Mouse (Mus musculus): ENCODE data around the gene Unc50. TPM values are rescaled to one million over a fixed set of nuclear protein-coding genes. Genes with fewer than 3 reads are reported as not detected.

Unc50 gene
- 33.1 TPM for polyA plus RNA-seq (2012; fragmentation: generic; extraction: Trizol)

DNA sequence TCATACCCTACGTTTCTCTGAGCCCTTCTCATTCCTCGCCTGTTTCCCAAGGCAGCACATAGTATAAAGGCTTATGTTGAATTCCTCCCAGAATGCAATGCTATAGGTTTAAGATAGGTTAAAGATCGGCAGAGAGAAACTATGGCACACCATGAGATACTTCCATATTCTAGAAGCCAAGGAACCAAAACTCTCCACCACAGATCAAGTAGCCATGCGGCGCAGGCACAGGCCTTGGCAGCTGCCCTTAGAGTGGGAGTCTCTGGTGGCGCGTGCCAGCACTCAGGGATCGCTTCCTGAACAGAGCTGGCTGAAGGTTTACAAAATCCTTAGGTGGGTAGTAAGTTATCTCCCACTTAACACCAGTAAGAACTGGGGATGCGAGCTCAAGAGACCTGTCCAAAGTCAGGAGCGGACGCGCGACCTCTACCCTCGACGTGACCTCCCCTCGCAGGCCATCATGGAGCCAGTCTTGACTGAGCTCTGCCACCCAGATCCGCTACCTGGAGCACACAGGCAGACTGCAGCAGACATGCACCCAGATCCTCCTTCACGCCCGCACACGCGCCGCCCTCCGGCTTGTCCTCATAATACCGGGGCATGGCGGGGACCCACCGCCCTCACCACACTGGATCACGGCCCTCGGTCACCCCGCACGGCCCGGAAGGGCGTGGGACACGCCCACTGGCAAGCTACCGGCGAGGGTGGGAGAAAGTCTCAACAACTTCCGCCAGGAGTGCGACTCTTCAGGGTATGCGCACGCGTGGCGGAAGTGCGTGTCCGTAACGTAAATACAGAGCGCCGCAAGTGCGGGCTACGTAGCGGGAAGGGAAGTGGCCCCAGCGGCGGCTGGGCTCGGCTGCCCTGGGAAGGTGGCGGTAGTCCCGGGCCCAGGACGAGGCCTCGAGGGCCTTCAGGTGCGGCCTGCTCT is at the start of gene Unc50, which contains the start of gene Coa5:
TSS of gene Unc50 (plus strand) at position 774 of the 931 bp plus-strand sequence.
TSS of gene Coa5 (minus strand) at position 738 of the 931 bp plus-strand sequence.
- H3K4me3 ChIP-seq = peak within 1 kb of the TSS; percentile 84
- no peaks in the 10 kb centered on the region for H3K27me3 ChIP-seq (ENCODE audit: control insufficient read depth, insufficient read depth, insufficient read length)
- peak within 1 kb of the TSS; percentile 94 for H3K4me2 ChIP-seq (ENCODE audit: low read depth)
- H3ac ChIP-seq (ENCODE audit: control insufficient read depth, insufficient read length) = peak within 1 kb of the TSS; percentile 70
- peak; percentile 82 for TF ChIP-seq POLR2A (IDR thresholded peaks at IDR 0.05; ENCODE audit: insufficient read length, low read depth)
- TF ChIP-seq TCF3 (IDR thresholded peaks at IDR 0.05; ENCODE audit: insufficient read length, low read depth) = no peak
- TF ChIP-seq E2F4 (IDR thresholded peaks at IDR 0.05; ENCODE audit: insufficient read depth) = no peak
- TF ChIP-seq MYOG (IDR thresholded peaks at IDR 0.05; ENCODE audit: control insufficient read depth in 1 of 3, insufficient read depth in 1 of 3, insufficient read length in 2 of 3, low read depth in 2 of 3) = peak in 1 of 3 experiments; percentile 21
- TF ChIP-seq TCF12 (IDR thresholded peaks at IDR 0.05; ENCODE audit: insufficient read depth, poor library complexity, severe bottlenecking) = no peak
- TF ChIP-seq CEBPB (IDR thresholded peaks at IDR 0.05; ENCODE audit: insufficient read depth, poor library complexity, severe bottlenecking) = no peak
- peak; percentile 78 for TF ChIP-seq SRF (IDR thresholded peaks at IDR 0.05; ENCODE audit: control insufficient read depth, insufficient read length, low read depth)
- no peak for TF ChIP-seq REST (IDR thresholded peaks at IDR 0.05; ENCODE audit: insufficient read depth, insufficient read length)
- peaks cover 12% of the 10 kb centered on the region for H3K36me3 ChIP-seq (ENCODE audit: control insufficient read depth, insufficient read depth)
- H3K79me2 ChIP-seq (ENCODE audit: control insufficient read depth, insufficient read depth) = peaks cover 45% of the 10 kb centered on the region

GRCm38 (mm10) chr1:37380913-37381312 is 49.0 kb upstream of the Unc50 start:
- TF ChIP-seq TCF12 (IDR thresholded peaks at IDR 0.05; ENCODE audit: insufficient read depth, poor library complexity, severe bottlenecking) (no peak), POLR2AphosphoS2 (IDR thresholded peaks at IDR 0.05; ENCODE audit: insufficient read length, low read depth) (no peak), POLR2A (IDR thresholded peaks at IDR 0.05; ENCODE audit: insufficient read length, low read depth) (no peak)
- Histone ChIP-seq H3ac (ENCODE audit: control insufficient read depth, insufficient read length) (no peak overlapping the region), H3K4me3 (no peak overlapping the region), H3K4me2 (ENCODE audit: low read depth) (no peak overlapping the region), H3K79me2 (ENCODE audit: control insufficient read depth, insufficient read depth) (no peaks in the 10 kb centered on the region), H3K27me3 (ENCODE audit: control insufficient read depth, insufficient read depth, insufficient read length) (no peaks in the 10 kb centered on the region), H3K36me3 (ENCODE audit: control insufficient read depth, insufficient read depth) (no peaks in the 10 kb centered on the region)

DNA sequence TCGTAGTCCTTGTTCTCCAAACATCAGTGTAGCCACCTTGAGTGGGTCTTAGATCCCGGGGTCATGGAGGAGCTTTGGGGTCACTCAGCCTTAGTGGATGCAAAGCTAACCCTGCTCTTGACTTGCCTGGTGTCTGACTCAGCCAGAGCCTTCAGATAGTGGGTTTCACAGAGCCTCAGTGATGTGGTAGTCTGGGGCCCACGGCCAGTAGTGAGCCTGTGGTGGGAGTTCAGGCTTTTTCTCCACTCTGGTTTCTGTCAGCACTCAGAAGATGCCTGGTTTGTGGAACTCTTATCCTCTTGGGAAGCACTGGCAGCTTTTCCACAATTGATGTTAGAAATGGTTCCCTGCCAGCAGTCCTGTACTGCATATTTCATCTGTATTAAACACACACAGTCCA is 45.6 kb upstream of the Unc50 start:
- TF ChIP-seq MYOD1 (IDR thresholded peaks at IDR 0.05; ENCODE audit: control insufficient read depth in 1 of 3, insufficient read length in 2 of 3, low read depth in 2 of 3) (no peak), POLR2AphosphoS2 (IDR thresholded peaks at IDR 0.05; ENCODE audit: insufficient read length, low read depth) (no peak), E2F4 (IDR thresholded peaks at IDR 0.05; ENCODE audit: insufficient read depth) (no peak), MYOG (IDR thresholded peaks at IDR 0.05; ENCODE audit: control insufficient read depth in 1 of 3, insufficient read depth in 1 of 3, insufficient read length in 2 of 3, low read depth in 2 of 3) (no peak), USF1 (IDR thresholded peaks at IDR 0.05; ENCODE audit: low read depth) (no peak), CEBPB (IDR thresholded peaks at IDR 0.05; ENCODE audit: insufficient read depth, poor library complexity, severe bottlenecking) (no peak), POLR2A (IDR thresholded peaks at IDR 0.05; ENCODE audit: insufficient read length, low read depth) (no peak), TCF3 (IDR thresholded peaks at IDR 0.05; ENCODE audit: insufficient read length, low read depth) (no peak), TCF12 (IDR thresholded peaks at IDR 0.05; ENCODE audit: insufficient read depth, poor library complexity, severe bottlenecking) (no peak), MAX (IDR thresholded peaks at IDR 0.05; ENCODE audit: low read depth) (no peak), SRF (IDR thresholded peaks at IDR 0.05; ENCODE audit: control insufficient read depth, insufficient read length, low read depth) (no peak), REST (IDR thresholded peaks at IDR 0.05; ENCODE audit: insufficient read depth, insufficient read length) (no peak)
- H3K27me3 ChIP-seq (ENCODE audit: control insufficient read depth, insufficient read depth, insufficient read length) = no peaks in the 10 kb centered on the region
- no peak overlapping the region for H3ac ChIP-seq (ENCODE audit: control insufficient read depth, insufficient read length)

GRCm38 (mm10) chr1:37386448-37386971 is 43.4 kb upstream of the Unc50 start:
- H3ac ChIP-seq (ENCODE audit: control insufficient read depth, insufficient read length) = no peak overlapping the region
- no peak for TF ChIP-seq POLR2A (IDR thresholded peaks at IDR 0.05; ENCODE audit: insufficient read length, low read depth)
- TF ChIP-seq SRF (IDR thresholded peaks at IDR 0.05; ENCODE audit: control insufficient read depth, insufficient read length, low read depth) = no peak
- TF ChIP-seq MYOD1 (IDR thresholded peaks at IDR 0.05; ENCODE audit: control insufficient read depth in 1 of 3, insufficient read length in 2 of 3, low read depth in 2 of 3) = no peak
- no peak for TF ChIP-seq MYOG (IDR thresholded peaks at IDR 0.05; ENCODE audit: control insufficient read depth in 1 of 3, insufficient read depth in 1 of 3, insufficient read length in 2 of 3, low read depth in 2 of 3)
- no peaks in the 10 kb centered on the region for H3K36me3 ChIP-seq (ENCODE audit: control insufficient read depth, insufficient read depth)
- no peak overlapping the region for H3K4me3 ChIP-seq
- H3K79me2 ChIP-seq (ENCODE audit: control insufficient read depth, insufficient read depth) = no peaks in the 10 kb centered on the region
- H3K4me2 ChIP-seq (ENCODE audit: low read depth) = no peak overlapping the region
- H3K27me3 ChIP-seq (ENCODE audit: control insufficient read depth, insufficient read depth, insufficient read length) = no peaks in the 10 kb centered on the region

More for the DNA sequence above, 45.6 kb upstream of the Unc50 start:
- Histone ChIP-seq H3K4me2 (ENCODE audit: low read depth) (no peak overlapping the region), H3K4me3 (no peak overlapping the region), H3K36me3 (ENCODE audit: control insufficient read depth, insufficient read depth) (no peaks in the 10 kb centered on the region), H3K79me2 (ENCODE audit: control insufficient read depth, insufficient read depth) (no peaks in the 10 kb centered on the region)

DNA sequence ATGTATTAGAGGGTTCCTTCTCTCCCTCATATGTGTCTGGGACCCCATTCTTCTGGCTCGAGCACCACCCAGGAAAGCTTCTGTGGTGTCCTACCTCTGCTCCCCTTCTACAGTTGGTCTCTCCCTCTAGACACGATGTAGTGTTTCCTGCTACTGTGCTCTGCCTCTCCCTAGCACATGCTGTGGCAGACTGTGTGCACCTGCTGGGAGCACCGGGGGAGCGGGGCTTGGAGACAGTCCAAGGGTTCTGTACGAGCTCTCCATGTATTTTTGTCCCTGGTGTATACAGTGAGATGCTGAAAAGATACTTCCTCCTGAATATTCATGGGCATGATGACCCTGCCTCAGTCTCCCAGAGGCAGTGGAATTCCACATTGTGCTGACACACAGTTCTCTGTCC is 36.8 kb upstream of the Unc50 start:
- Histone ChIP-seq H3K36me3 (ENCODE audit: control insufficient read depth, insufficient read depth) (no peaks in the 10 kb centered on the region), H3ac (ENCODE audit: control insufficient read depth, insufficient read length) (no peak overlapping the region), H3K79me2 (ENCODE audit: control insufficient read depth, insufficient read depth) (no peaks in the 10 kb centered on the region), H3K27me3 (ENCODE audit: control insufficient read depth, insufficient read depth, insufficient read length) (no peaks in the 10 kb centered on the region), H3K4me3 (no peak overlapping the region), H3K4me2 (ENCODE audit: low read depth) (no peak overlapping the region)
- no peak for TF ChIP-seq POLR2AphosphoS2 (IDR thresholded peaks at IDR 0.05; ENCODE audit: insufficient read length, low read depth)
- TF ChIP-seq SRF (IDR thresholded peaks at IDR 0.05; ENCODE audit: control insufficient read depth, insufficient read length, low read depth) = no peak
- no peak for TF ChIP-seq POLR2A (IDR thresholded peaks at IDR 0.05; ENCODE audit: insufficient read length, low read depth)
- no peak for TF ChIP-seq REST (IDR thresholded peaks at IDR 0.05; ENCODE audit: insufficient read depth, insufficient read length)
- TF ChIP-seq TCF3 (IDR thresholded peaks at IDR 0.05; ENCODE audit: insufficient read length, low read depth) = no peak
- TF ChIP-seq TCF12 (IDR thresholded peaks at IDR 0.05; ENCODE audit: insufficient read depth, poor library complexity, severe bottlenecking) = no peak
- no peak for TF ChIP-seq MYOD1 (IDR thresholded peaks at IDR 0.05; ENCODE audit: control insufficient read depth in 1 of 3, insufficient read length in 2 of 3, low read depth in 2 of 3)
- TF ChIP-seq USF1 (IDR thresholded peaks at IDR 0.05; ENCODE audit: low read depth) = no peak
- TF ChIP-seq MYOG (IDR thresholded peaks at IDR 0.05; ENCODE audit: control insufficient read depth in 1 of 3, insufficient read depth in 1 of 3, insufficient read length in 2 of 3, low read depth in 2 of 3) = no peak
- TF ChIP-seq MAX (IDR thresholded peaks at IDR 0.05; ENCODE audit: low read depth) = no peak
